Mouse (Mus musculus): ENCODE measurements around the gene Mapk8. TPM values are rescaled to one million over a fixed set of nuclear protein-coding genes. Genes with fewer than 3 reads are reported as not detected.
"Not testable (repeated sequence)": the region's sequence is repeated elsewhere in the genome, so short reads cannot be mapped to it uniquely, and the experiment has no call there.

The Mapk8 gene
- total RNA-seq (2015) (19.6 TPM in 2 replicates), total RNA-seq (2017) (34.4 and 38.7 TPM in 2 replicates)

GRCm38 (mm10) chr14:33447027-33447569 lies at the start of gene Mapk8:
Gene Mapk8, minus strand, starts transcription at chr14:33447158.
- ATAC-seq (ENCODE audit: poor library complexity, severe bottlenecking), result peak; percentile 97

- ATAC-seq (ENCODE audit: poor library complexity, severe bottlenecking), result no peak
Observed at GRCm38 (mm10) chr14:33495226-33495625, 48.3 kb upstream of the Mapk8 start.

- no peak for ATAC-seq (ENCODE audit: poor library complexity, severe bottlenecking)
Observed at GRCm38 (mm10) chr14:33487805-33488550, 41.0 kb upstream of the Mapk8 start.

- ATAC-seq (ENCODE audit: poor library complexity, severe bottlenecking), result no peak
Observed at GRCm38 (mm10) chr14:33481991-33482390, 35.0 kb upstream of the Mapk8 start.

GRCm38 (mm10) chr14:33476094-33476760 lies 29.3 kb upstream of the Mapk8 start:
- ATAC-seq (ENCODE audit: poor library complexity, severe bottlenecking), result no peak

- ATAC-seq (ENCODE audit: poor library complexity, severe bottlenecking), result no peak
Observed at GRCm38 (mm10) chr14:33474461-33474860, 27.5 kb upstream of the Mapk8 start.

GRCm38 (mm10) chr14:33471331-33471730 lies 24.4 kb upstream of the Mapk8 start, which contains the start of gene Frmpd2:
Gene Frmpd2, plus strand, starts transcription at chr14:33471696.
- ATAC-seq (ENCODE audit: poor library complexity, severe bottlenecking), result no peak

- ATAC-seq (ENCODE audit: poor library complexity, severe bottlenecking), result no peak
Observed at GRCm38 (mm10) chr14:33467766-33468165, 20.8 kb upstream of the Mapk8 start.

- no peak for ATAC-seq (ENCODE audit: poor library complexity, severe bottlenecking)
Observed at GRCm38 (mm10) chr14:33463658-33464057, 16.7 kb upstream of the Mapk8 start.

- ATAC-seq (ENCODE audit: poor library complexity, severe bottlenecking), result no peak
Observed at GRCm38 (mm10) chr14:33450331-33450730, 3.4 kb upstream of the Mapk8 start.

GRCm38 (mm10) chr14:33449296-33449840 lies 2.4 kb upstream of the Mapk8 start:
- ATAC-seq (ENCODE audit: poor library complexity, severe bottlenecking), result no peak

- ATAC-seq (ENCODE audit: poor library complexity, severe bottlenecking), result no peak
Observed at GRCm38 (mm10) chr14:33448276-33448675, 1.3 kb upstream of the Mapk8 start.

- ATAC-seq (ENCODE audit: poor library complexity, severe bottlenecking), result peak; percentile 16
Observed at GRCm38 (mm10) chr14:33446561-33447023, 366 bp downstream of the Mapk8 start.

- no peak for ATAC-seq (ENCODE audit: poor library complexity, severe bottlenecking)
Observed at GRCm38 (mm10) chr14:33445962-33446361, 996 bp downstream of the Mapk8 start.

- ATAC-seq (ENCODE audit: poor library complexity, severe bottlenecking), result no peak
Observed at GRCm38 (mm10) chr14:33443780-33444179, 3.2 kb downstream of the Mapk8 start.

GRCm38 (mm10) chr14:33432485-33432884 lies 14.5 kb downstream of the Mapk8 start:
- ATAC-seq (ENCODE audit: poor library complexity, severe bottlenecking), result not testable (repeated sequence)

GRCm38 (mm10) chr14:33424124-33424523 lies 22.8 kb downstream of the Mapk8 start:
- peak; percentile 43; the same call in 1 of the 2 replicates for ATAC-seq (ENCODE audit: poor library complexity, severe bottlenecking)

GRCm38 (mm10) chr14:33423003-33423402 lies 24.0 kb downstream of the Mapk8 start:
- ATAC-seq (ENCODE audit: poor library complexity, severe bottlenecking), result no peak

- no peak for ATAC-seq (ENCODE audit: poor library complexity, severe bottlenecking)
Observed at GRCm38 (mm10) chr14:33418311-33418909, 28.5 kb downstream of the Mapk8 start.

- ATAC-seq (ENCODE audit: poor library complexity, severe bottlenecking), result no peak
Observed at GRCm38 (mm10) chr14:33415746-33416145, 31.2 kb downstream of the Mapk8 start.

GRCm38 (mm10) chr14:33402331-33402730 lies 44.6 kb downstream of the Mapk8 start:
- no peak for ATAC-seq (ENCODE audit: poor library complexity, severe bottlenecking)

Measured in megakaryocyte, adult 5-6 weeks (primary cell).